Mouse (Mus musculus): ENCODE data around the gene Slc25a33. TPM values are rescaled to one million over a fixed set of nuclear protein-coding genes. Genes with fewer than 3 reads are reported as not detected.
"Not testable (repeated sequence)": the region's sequence is repeated elsewhere in the genome, so short reads cannot be mapped to it uniquely, and the experiment has no call there.

Gene Slc25a33
- polyA plus RNA-seq, 1 experiment from 2014 or later, result 18.4 TPM

DNA sequence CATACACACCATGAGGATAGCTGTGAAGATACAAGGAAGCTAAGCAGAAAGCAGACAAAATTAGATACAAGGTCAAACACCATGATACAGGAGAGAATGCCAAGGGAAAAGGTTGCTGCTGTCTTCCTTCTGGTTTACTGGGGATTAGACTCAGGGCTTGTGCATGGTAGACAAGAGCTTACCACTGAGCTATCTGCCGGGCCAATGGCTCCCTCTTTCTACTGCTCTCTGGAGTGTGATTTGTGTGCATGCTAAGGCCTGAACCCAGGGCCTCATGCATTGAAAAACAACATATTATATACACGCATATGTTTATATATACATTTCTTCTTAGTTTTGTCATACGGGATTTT, 24.4 kb downstream of the Slc25a33 start:
- H3K4me3 ChIP-seq (ENCODE audit: low read depth, low read length); H3K4me1 ChIP-seq (ENCODE audit: control insufficient read depth, insufficient read depth, low read length); DNase-seq (ENCODE audit: low spot score); H3K9me3 ChIP-seq (replicated peaks; ENCODE audit: control insufficient read depth, low read length); H3K9ac ChIP-seq (replicated peaks; ENCODE audit: low read length); H3K4me2 ChIP-seq (ENCODE audit: low read depth, low read length); H3K27me3 ChIP-seq (ENCODE audit: control insufficient read depth, insufficient read depth, low read length); H3K27ac ChIP-seq (replicated peaks; ENCODE audit: low read depth, low read length); H3K36me3 ChIP-seq (replicated peaks; ENCODE audit: control insufficient read depth, insufficient read depth, low read depth, low read length); ATAC-seq (replicated peaks; ENCODE audit: insufficient number of reproducible peaks, low FRiP score, low TSS enrichment, low read depth): not testable (repeated sequence)
- 88% methylated on average over 3 of the region's 3 CpGs for WGBS

GRCm38 (mm10) chr4:149749003-149749662, 24.9 kb downstream of the Slc25a33 start:
- no peak overlapping the region for H3K4me3 ChIP-seq (ENCODE audit: low read depth, low read length)
- no peaks in the 10 kb centered on the region for H3K9me3 ChIP-seq (replicated peaks; ENCODE audit: control insufficient read depth, low read length)
- H3K9ac ChIP-seq (replicated peaks; ENCODE audit: low read length), result no peak overlapping the region
- no peaks in the 10 kb centered on the region for H3K36me3 ChIP-seq (replicated peaks; ENCODE audit: control insufficient read depth, insufficient read depth, low read depth, low read length)
- DNase-seq (ENCODE audit: low spot score) (no peak), ATAC-seq (replicated peaks; ENCODE audit: insufficient number of reproducible peaks, low FRiP score, low TSS enrichment, low read depth) (no peak)
- no peaks in the 10 kb centered on the region for H3K4me1 ChIP-seq (ENCODE audit: control insufficient read depth, insufficient read depth, low read length)
- 75% methylated on average over 18 of the region's 18 CpGs for WGBS
- H3K27ac ChIP-seq (replicated peaks; ENCODE audit: low read depth, low read length), result no peak overlapping the region
- H3K27me3 ChIP-seq (ENCODE audit: control insufficient read depth, insufficient read depth, low read length), result no peaks in the 10 kb centered on the region
- H3K4me2 ChIP-seq (ENCODE audit: low read depth, low read length), result no peak overlapping the region

- no peak overlapping the region for H3K9ac ChIP-seq (replicated peaks; ENCODE audit: low read length)
- no peaks in the 10 kb centered on the region for H3K9me3 ChIP-seq (replicated peaks; ENCODE audit: control insufficient read depth, low read length)
- no peaks in the 10 kb centered on the region for H3K27me3 ChIP-seq (ENCODE audit: control insufficient read depth, insufficient read depth, low read length)
- H3K4me3 ChIP-seq (ENCODE audit: low read depth, low read length), result no peak overlapping the region
- no peaks in the 10 kb centered on the region for H3K4me1 ChIP-seq (ENCODE audit: control insufficient read depth, insufficient read depth, low read length)
- ATAC-seq (replicated peaks; ENCODE audit: insufficient number of reproducible peaks, low FRiP score, low TSS enrichment, low read depth) (no peak), DNase-seq (ENCODE audit: low spot score) (no peak)
- 83% methylated on average over 7 of the region's 7 CpGs for WGBS
- no peak overlapping the region for H3K27ac ChIP-seq (replicated peaks; ENCODE audit: low read depth, low read length)
- H3K4me2 ChIP-seq (ENCODE audit: low read depth, low read length), result no peak overlapping the region
- H3K36me3 ChIP-seq (replicated peaks; ENCODE audit: control insufficient read depth, insufficient read depth, low read depth, low read length), result no peaks in the 10 kb centered on the region
These were observed 30.0 kb downstream of the Slc25a33 start for GRCm38 (mm10) chr4:149744119-149744518.

DNA sequence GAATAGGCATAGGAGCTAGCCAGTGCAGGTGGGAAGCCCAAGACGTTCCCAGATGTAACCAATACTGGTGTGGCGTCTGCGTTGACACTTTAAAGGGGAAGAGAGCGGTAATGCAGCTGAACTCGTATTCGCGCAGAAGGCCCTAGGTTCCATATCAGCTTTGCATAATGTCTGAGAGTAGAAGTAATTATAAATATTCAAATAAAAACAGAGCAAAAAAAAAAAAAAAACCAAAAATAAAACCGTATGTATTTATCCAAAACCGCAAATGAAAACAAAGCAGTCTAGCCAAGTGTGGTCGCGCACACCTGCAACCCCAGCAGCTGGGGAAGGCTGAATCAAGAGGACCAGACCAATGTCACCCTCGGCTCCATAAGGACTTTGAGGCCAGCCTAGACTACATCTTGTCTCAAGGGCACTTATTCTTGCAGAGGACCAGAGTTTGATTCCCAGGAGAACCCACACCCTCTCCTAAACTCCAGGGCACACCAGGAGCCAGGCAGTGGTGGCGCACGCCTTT, 32.0 kb downstream of the Slc25a33 start:
- no peak overlapping the region for H3K4me2 ChIP-seq (ENCODE audit: low read depth, low read length)
- no peak overlapping the region for H3K27ac ChIP-seq (replicated peaks; ENCODE audit: low read depth, low read length)
- DNase-seq (ENCODE audit: low spot score), result no peak
- no peaks in the 10 kb centered on the region for H3K4me1 ChIP-seq (ENCODE audit: control insufficient read depth, insufficient read depth, low read length)
- no peaks in the 10 kb centered on the region for H3K9me3 ChIP-seq (replicated peaks; ENCODE audit: control insufficient read depth, low read length)
- no peak overlapping the region for H3K9ac ChIP-seq (replicated peaks; ENCODE audit: low read length)
- no peaks in the 10 kb centered on the region for H3K36me3 ChIP-seq (replicated peaks; ENCODE audit: control insufficient read depth, insufficient read depth, low read depth, low read length)
- 93% methylated on average over 14 of the region's 14 CpGs for WGBS
- H3K27me3 ChIP-seq (ENCODE audit: control insufficient read depth, insufficient read depth, low read length), result no peaks in the 10 kb centered on the region
- no peak overlapping the region for H3K4me3 ChIP-seq (ENCODE audit: low read depth, low read length)
- ATAC-seq (replicated peaks; ENCODE audit: insufficient number of reproducible peaks, low FRiP score, low TSS enrichment, low read depth), result no peak

- Histone ChIP-seq H3K36me3 (replicated peaks; ENCODE audit: control insufficient read depth, insufficient read depth, low read depth, low read length) (no peaks in the 10 kb centered on the region), H3K27me3 (ENCODE audit: control insufficient read depth, insufficient read depth, low read length) (no peaks in the 10 kb centered on the region), H3K4me3 (ENCODE audit: low read depth, low read length) (no peak overlapping the region), H3K9me3 (replicated peaks; ENCODE audit: control insufficient read depth, low read length) (no peaks in the 10 kb centered on the region), H3K27ac (replicated peaks; ENCODE audit: low read depth, low read length) (no peak overlapping the region), H3K9ac (replicated peaks; ENCODE audit: low read length) (no peak overlapping the region), H3K4me1 (ENCODE audit: control insufficient read depth, insufficient read depth, low read length) (no peaks in the 10 kb centered on the region; the same call in 1 of the 2 replicates), H3K4me2 (ENCODE audit: low read depth, low read length) (no peak overlapping the region)
- no peak for DNase-seq (ENCODE audit: low spot score)
- no peak for ATAC-seq (replicated peaks; ENCODE audit: insufficient number of reproducible peaks, low FRiP score, low TSS enrichment, low read depth)
- WGBS, result 89% methylated on average over 7 of the region's 7 CpGs
These were observed 33.8 kb downstream of the Slc25a33 start for GRCm38 (mm10) chr4:149740301-149740700.

DNA sequence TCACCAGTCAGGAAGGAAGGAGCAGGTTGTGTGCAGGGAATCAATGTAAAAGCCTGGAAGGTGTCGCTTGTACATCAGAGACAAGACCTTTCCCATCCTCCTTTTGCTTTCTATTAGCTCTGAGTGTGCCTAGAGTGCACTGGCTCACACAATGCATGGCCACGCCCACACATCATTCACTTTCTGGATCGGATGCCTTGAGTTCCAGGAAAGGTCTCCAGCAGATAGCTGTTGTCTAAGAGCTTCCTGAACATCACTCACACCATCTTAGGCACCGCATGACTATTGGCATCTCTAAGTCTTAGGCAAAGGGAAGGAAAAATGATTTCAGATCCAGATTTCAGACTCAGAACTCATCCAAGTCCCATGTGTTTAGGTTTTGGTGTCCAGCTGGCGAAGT, 34.6 kb downstream of the Slc25a33 start:
- no peaks in the 10 kb centered on the region for H3K36me3 ChIP-seq (replicated peaks; ENCODE audit: control insufficient read depth, insufficient read depth, low read depth, low read length)
- no peaks in the 10 kb centered on the region; the same call in 1 of the 2 replicates for H3K4me1 ChIP-seq (ENCODE audit: control insufficient read depth, insufficient read depth, low read length)
- H3K4me3 ChIP-seq (ENCODE audit: low read depth, low read length), result no peak overlapping the region
- H3K9ac ChIP-seq (replicated peaks; ENCODE audit: low read length), result no peak overlapping the region
- 89% methylated on average over 5 of the region's 5 CpGs for WGBS
- ATAC-seq (replicated peaks; ENCODE audit: insufficient number of reproducible peaks, low FRiP score, low TSS enrichment, low read depth) (no peak), DNase-seq (ENCODE audit: low spot score) (no peak)
- no peak overlapping the region for H3K4me2 ChIP-seq (ENCODE audit: low read depth, low read length)
- H3K9me3 ChIP-seq (replicated peaks; ENCODE audit: control insufficient read depth, low read length), result no peaks in the 10 kb centered on the region
- H3K27me3 ChIP-seq (ENCODE audit: control insufficient read depth, insufficient read depth, low read length), result no peaks in the 10 kb centered on the region
- H3K27ac ChIP-seq (replicated peaks; ENCODE audit: low read depth, low read length), result no peak overlapping the region

DNA sequence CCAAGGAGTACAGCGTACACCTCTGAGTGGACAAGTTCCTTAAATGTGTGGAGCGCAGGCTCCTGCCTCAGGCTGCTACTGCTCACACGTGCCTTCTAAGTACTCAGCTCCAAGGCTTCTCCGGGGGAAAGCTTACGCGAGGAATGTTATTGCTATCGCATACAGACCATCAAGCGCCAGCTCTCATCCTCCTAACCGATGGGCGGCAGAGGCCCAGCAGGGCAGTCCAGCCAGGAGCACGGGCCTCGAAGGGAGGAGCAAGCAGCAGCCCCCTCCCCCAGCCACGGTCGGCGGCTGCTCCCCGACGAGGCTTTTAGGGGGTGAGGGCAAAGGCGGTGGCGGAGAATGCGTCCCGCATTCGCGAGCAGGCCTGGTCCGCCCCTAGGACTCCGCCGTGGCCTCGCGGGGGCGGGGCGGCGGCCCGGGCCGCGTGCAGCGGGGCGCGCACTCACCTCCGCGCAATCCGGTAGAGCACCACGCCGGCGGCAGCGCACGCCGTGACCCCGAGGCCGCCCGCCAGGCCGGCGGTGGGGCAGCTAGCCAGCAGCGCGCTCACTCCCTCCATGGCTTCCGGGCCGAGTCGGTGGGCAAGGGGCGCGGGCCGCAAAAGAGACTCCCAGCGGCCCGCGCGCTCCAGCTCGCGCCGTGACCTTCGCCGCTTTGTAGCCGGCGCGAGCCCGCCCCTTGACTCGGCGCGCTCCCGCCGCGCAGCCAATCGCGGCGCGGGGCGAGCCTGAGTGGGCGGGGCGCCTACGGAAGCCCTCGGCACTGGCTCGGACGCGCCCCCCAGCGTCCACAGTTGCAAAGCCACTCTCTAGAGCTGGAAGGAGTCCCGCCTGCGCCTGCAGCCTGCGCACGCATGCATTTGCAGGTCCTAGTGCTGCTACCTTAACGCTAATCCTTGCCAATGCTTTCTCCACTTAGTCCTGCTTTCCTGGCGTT, 36.4 kb downstream of the Slc25a33 start, which contains the start of gene Tmem201:
Gene Tmem201, minus strand, starts transcription at position 662 of the 942 bp plus-strand sequence.
- 0 out of 2 replicates have a peak, but pooled peaks cover 2% of the 10 kb centered on the region for H3K36me3 ChIP-seq (replicated peaks; ENCODE audit: control insufficient read depth, insufficient read depth, low read depth, low read length)
- peak within 1 kb of the TSS; percentile 93 for H3K9ac ChIP-seq (replicated peaks; ENCODE audit: low read length)
- DNase-seq (ENCODE audit: low spot score) (peak; percentile 98), ATAC-seq (replicated peaks; ENCODE audit: insufficient number of reproducible peaks, low FRiP score, low TSS enrichment, low read depth) (peak; percentile 86)
- H3K9me3 ChIP-seq (replicated peaks; ENCODE audit: control insufficient read depth, low read length), result no peaks in the 10 kb centered on the region
- H3K4me3 ChIP-seq (ENCODE audit: low read depth, low read length), result peak within 1 kb of the TSS; percentile 90
- H3K4me1 ChIP-seq (ENCODE audit: control insufficient read depth, insufficient read depth, low read length), result peaks cover 4% of the 10 kb centered on the region
- peak within 1 kb of the TSS; percentile 95 for H3K4me2 ChIP-seq (ENCODE audit: low read depth, low read length)
- WGBS, result under 1% methylated on average over 95 of the region's 97 CpGs
- no peaks in the 10 kb centered on the region for H3K27me3 ChIP-seq (ENCODE audit: control insufficient read depth, insufficient read depth, low read length)
- H3K27ac ChIP-seq (replicated peaks; ENCODE audit: low read depth, low read length), result peak within 1 kb of the TSS; percentile 70

DNA sequence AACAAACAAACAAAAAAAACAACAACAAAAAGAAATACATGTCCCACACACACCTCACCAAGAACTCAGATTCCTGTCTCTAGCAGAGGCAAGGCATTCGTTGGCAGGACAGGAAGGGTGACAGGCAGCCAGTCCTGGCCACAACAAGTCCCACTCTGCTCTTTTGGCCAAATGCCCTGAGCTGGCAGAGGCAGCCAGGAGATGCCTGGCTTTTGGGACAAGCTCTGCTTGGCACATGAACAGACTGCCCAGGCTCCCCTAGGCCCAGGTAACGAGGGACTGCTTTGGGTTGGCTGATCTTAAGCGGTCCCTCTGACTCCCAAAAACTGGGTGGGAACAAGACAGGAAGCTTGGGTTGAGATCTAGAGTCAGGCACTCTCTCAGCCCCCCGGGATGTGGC, 37.5 kb downstream of the Slc25a33 start:
- Histone ChIP-seq H3K9me3 (replicated peaks; ENCODE audit: control insufficient read depth, low read length) (no peaks in the 10 kb centered on the region), H3K27ac (replicated peaks; ENCODE audit: low read depth, low read length) (no peak overlapping the region), H3K4me3 (ENCODE audit: low read depth, low read length) (peak overlapping the region; percentile 90), H3K27me3 (ENCODE audit: control insufficient read depth, insufficient read depth, low read length) (no peaks in the 10 kb centered on the region), H3K36me3 (replicated peaks; ENCODE audit: control insufficient read depth, insufficient read depth, low read depth, low read length) (peaks cover 3% of the 10 kb centered on the region; the same call in 1 of the 2 replicates), H3K4me2 (ENCODE audit: low read depth, low read length) (peak overlapping the region; percentile 95), H3K9ac (replicated peaks; ENCODE audit: low read length) (peak overlapping the region; percentile 93), H3K4me1 (ENCODE audit: control insufficient read depth, insufficient read depth, low read length) (peaks cover 4% of the 10 kb centered on the region)
- DNase-seq (ENCODE audit: low spot score) (no peak), ATAC-seq (replicated peaks; ENCODE audit: insufficient number of reproducible peaks, low FRiP score, low TSS enrichment, low read depth) (no peak)
- 50% methylated on average over 4 of the region's 4 CpGs for WGBS

Measured in embryonic facial prominence, embryonic 11.5 days (tissue).